In genomic region chr10:59439508-59439931, GRCm38 (mm10) we compare ENCODE assay signal across 10 mouse cellular contexts. TPM values are rescaled to one million over a fixed set of nuclear protein-coding genes. Genes with fewer than 3 reads are reported as not detected.
DNase-seq lines count a peak whose midpoint lies in the region; ATAC-seq lines count a peak whose summit lies in the region.
"Had no signal": no experiment of that assay in that cellular context is flagged by ENCODE, and none has a peak within 500 bp of the region (broad histone marks: within the 10 kb centered on the region; RNA-seq: fewer than 3 reads in every experiment).

No protein-coding gene starts in this region.

- no peak overlapping the region for H3K4me2 ChIP-seq in heart, embryonic 13.5 days
- H3K4me2 ChIP-seq in limb, embryonic 15.5 days, result no peak overlapping the region
- no peak overlapping the region for H3K4me2 ChIP-seq in midbrain, embryonic 13.5 days (replicated peaks)

- no peak overlapping the region for H3K4me3 ChIP-seq in heart, embryonic 13.5 days
- H3K4me3 ChIP-seq in limb, embryonic 15.5 days, result no peak overlapping the region
- no peak overlapping the region for H3K4me3 ChIP-seq in midbrain, embryonic 13.5 days (replicated peaks)
- H3K4me3 ChIP-seq: myocyte had no signal

- H3K9me3 ChIP-seq in heart, embryonic 13.5 days, result no peaks in the 10 kb centered on the region
- H3K9me3 ChIP-seq in limb, embryonic 15.5 days, result no peaks in the 10 kb centered on the region
- H3K9me3 ChIP-seq in midbrain, embryonic 13.5 days, result no peaks in the 10 kb centered on the region

- WGBS in heart, embryonic 13.5 days, result 31% methylated on average over 5 of the region's 5 CpGs
- 7% methylated on average over 5 of the region's 5 CpGs for WGBS in limb, embryonic 15.5 days
- WGBS in midbrain, embryonic 13.5 days, result 77% methylated on average over 5 of the region's 5 CpGs

- H3K36me3 ChIP-seq in heart, embryonic 13.5 days, result no peaks in the 10 kb centered on the region
- no peaks in the 10 kb centered on the region for H3K36me3 ChIP-seq in limb, embryonic 15.5 days
- no peaks in the 10 kb centered on the region for H3K36me3 ChIP-seq in midbrain, embryonic 13.5 days

- H3K4me1 ChIP-seq in heart, embryonic 13.5 days, result peaks cover 43% of the 10 kb centered on the region
- peaks cover 21% of the 10 kb centered on the region for H3K4me1 ChIP-seq in limb, embryonic 15.5 days
- H3K4me1 ChIP-seq in midbrain, embryonic 13.5 days (replicated peaks), result peaks cover 4% of the 10 kb centered on the region; the same call in 1 of the 2 replicates

- peak overlapping the region; percentile 53 for H3K27ac ChIP-seq in heart, embryonic 13.5 days (replicated peaks)
- H3K27ac ChIP-seq in limb, embryonic 15.5 days, result peak overlapping the region; percentile 75
- no peak overlapping the region for H3K27ac ChIP-seq in midbrain, embryonic 13.5 days

- no peaks in the 10 kb centered on the region for H3K27me3 ChIP-seq in heart, embryonic 13.5 days (replicated peaks)
- H3K27me3 ChIP-seq in limb, embryonic 15.5 days, result no peaks in the 10 kb centered on the region
- H3K27me3 ChIP-seq in midbrain, embryonic 13.5 days, result no peaks in the 10 kb centered on the region

- DNase-seq in adrenal gland, adult 2 months, result peak; percentile 45
- DNase-seq in adrenal gland, postnatal 4 days (ENCODE audit: low spot score in 2 of 2), result no peak
- peak; percentile 78 for DNase-seq in adipocyte (ENCODE audit: low spot score)
- DNase-seq in frontal cortex, postnatal 36 days (ENCODE audit: low spot score in 2 of 2), result no peak
- DNase-seq in frontal cortex, postnatal 14 days (ENCODE audit: low spot score in 2 of 2), result no peak
- DNase-seq: layer of hippocampus, adult 9-11 months had no signal

- no peak for ATAC-seq in heart, embryonic 13.5 days (ENCODE audit: extremely low read depth, insufficient number of reproducible peaks, low FRiP score, low TSS enrichment)
- peak; percentile 69; the same call in 1 of the 2 replicates for ATAC-seq in limb, embryonic 15.5 days (ENCODE audit: insufficient number of reproducible peaks, low FRiP score, low TSS enrichment, low read depth)
- ATAC-seq in midbrain, embryonic 13.5 days, result no peak

- no peak overlapping the region for H3K9ac ChIP-seq in heart, embryonic 13.5 days
- H3K9ac ChIP-seq in limb, embryonic 15.5 days, result no peak overlapping the region
- no peak overlapping the region for H3K9ac ChIP-seq in midbrain, embryonic 13.5 days (replicated peaks)

RNA-seq across cellular contexts. Expression of gene Oit3, which starts 2.1 kb away (rescaled TPM):
- total RNA-seq in adrenal gland, adult 2 months (2021), result 1 to 10 TPM; 3.0 to 3.7 TPM
- polyA plus RNA-seq in adrenal gland, adult 2 months (2012; rRNA removed), result 6.1 and 8.8 TPM in 2 replicates
- total RNA-seq in adrenal gland, postnatal 4 days (2021), result 1 to 10 TPM; 3.9 to 6.1 TPM
- polyA plus RNA-seq in heart, embryonic 13.5 days (2015; fragmentation: Nextera tagmentation; extraction: Ambion mirVana), result 5.4 and 5.6 TPM in 2 replicates
- 0.79 and 1.2 TPM in 2 replicates for polyA plus RNA-seq in limb, embryonic 15.5 days (2015; fragmentation: Nextera tagmentation; extraction: Ambion mirVana)
- 0.16 TPM in 1 of 2 replicates, not detected in the other for polyA plus RNA-seq in midbrain, embryonic 13.5 days (2015; fragmentation: Nextera tagmentation; extraction: Ambion mirVana)

RNA-seq across cellular contexts. Expression of gene Pla2g12b, which starts 36.1 kb away (rescaled TPM):
- not detected for total RNA-seq in adrenal gland, adult 2 months (2021)
- polyA plus RNA-seq in adrenal gland, adult 2 months (2012; rRNA removed), result not detected in 2 replicates
- total RNA-seq in adrenal gland, postnatal 4 days (2021), result 1 to 10 TPM in 1 of 2 experiments, not detected in 1; 6.6 TPM
- 1.1 and 2.1 TPM in 2 replicates for polyA plus RNA-seq in heart, embryonic 13.5 days (2015; fragmentation: Nextera tagmentation; extraction: Ambion mirVana)
- polyA plus RNA-seq in limb, embryonic 15.5 days (2015; fragmentation: Nextera tagmentation; extraction: Ambion mirVana), result 0.27 TPM in 1 of 2 replicates, not detected in the other
- not detected in 2 replicates for polyA plus RNA-seq in midbrain, embryonic 13.5 days (2015; fragmentation: Nextera tagmentation; extraction: Ambion mirVana)
- polyA plus RNA-seq: myocyte had no signal

RNA-seq across cellular contexts. Expression of gene Gm10273, which starts 44.1 kb away (rescaled TPM):
- 10 to 100 TPM; 44.3 to 75.4 TPM for total RNA-seq in adrenal gland, adult 2 months (2021)
- 2.9 and 4.5 TPM in 2 replicates for polyA plus RNA-seq in adrenal gland, adult 2 months (2012; rRNA removed)
- total RNA-seq in adrenal gland, postnatal 4 days (2021), result 10 to 100 TPM; 74.6 to 87.8 TPM
- 3.7 TPM in 1 of 2 replicates, not detected in the other for polyA plus RNA-seq in heart, embryonic 13.5 days (2015; fragmentation: Nextera tagmentation; extraction: Ambion mirVana)
- polyA plus RNA-seq in limb, embryonic 15.5 days (2015; fragmentation: Nextera tagmentation; extraction: Ambion mirVana), result 2.0 and 7.8 TPM in 2 replicates
- 1.8 TPM in 1 of 2 replicates, not detected in the other for polyA plus RNA-seq in midbrain, embryonic 13.5 days (2015; fragmentation: Nextera tagmentation; extraction: Ambion mirVana)

Comparison
In these comparisons a context has a peak if more than half of its experiments do, and no peak if none do; other contexts are left out.
1. DNase-seq: peak in adrenal gland, adult 2 months (single experiment) and adipocyte (single experiment); none in adrenal gland, postnatal 4 days (0 of 2), frontal cortex, postnatal 36 days (0 of 2) and frontal cortex, postnatal 14 days (0 of 2).